Mouse (Mus musculus): ENCODE measurements around the gene 4930469K13Rik.
"Not testable (repeated sequence)": the region's sequence is repeated elsewhere in the genome, so short reads cannot be mapped to it uniquely, and the experiment has no call there.

The 4930469K13Rik gene

GRCm38 (mm10) chr11:34098422-34098821, at the start of gene 4930469K13Rik:
TSS of gene 4930469K13Rik (minus strand) at chr11:34098554.
- no peak for DNase-seq (ENCODE audit: low spot score in 2 of 2)

DNA sequence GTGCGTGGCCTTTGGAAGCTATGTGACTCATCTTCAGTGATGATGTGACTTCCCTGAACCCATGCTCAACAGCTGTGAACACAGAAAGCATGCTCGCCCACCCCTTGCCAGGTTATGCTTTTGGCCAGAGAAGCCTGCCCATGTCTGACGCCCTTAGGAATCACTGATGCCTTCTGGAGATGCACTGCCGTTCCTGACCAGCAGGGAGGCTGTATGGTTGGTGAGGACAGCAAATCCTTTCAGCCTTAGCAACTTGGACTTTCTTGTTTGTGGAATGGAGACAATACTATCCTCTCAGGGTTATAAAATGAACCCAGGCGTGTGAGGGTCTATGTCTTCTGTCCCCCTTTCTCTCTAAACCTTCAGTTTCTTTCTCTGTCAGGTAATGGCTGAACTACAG, 48.6 kb upstream of the 4930469K13Rik start:
- DNase-seq (ENCODE audit: low spot score in 2 of 2): no peak

GRCm38 (mm10) chr11:34144421-34144820, 46.1 kb upstream of the 4930469K13Rik start:
- no peak for DNase-seq (ENCODE audit: low spot score in 2 of 2)

DNA sequence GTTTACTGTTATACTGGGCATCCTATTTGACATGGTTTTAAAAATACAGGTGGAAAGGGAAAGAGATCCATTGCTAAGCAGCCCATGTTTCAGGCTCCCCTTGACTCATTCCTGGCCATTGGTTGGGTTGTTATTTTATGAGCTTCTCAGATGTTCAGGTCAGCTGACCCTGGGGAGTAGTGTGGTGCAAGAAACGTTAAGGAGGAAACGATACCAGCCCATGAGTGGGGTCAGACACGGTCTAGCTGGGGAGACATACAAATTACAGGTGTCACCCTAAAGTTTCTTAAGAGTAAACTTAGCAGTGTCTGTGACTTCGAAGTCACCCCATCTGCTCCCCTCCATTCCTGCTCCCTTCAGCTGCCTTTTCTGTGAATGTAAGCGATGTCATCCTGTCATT, 45.6 kb upstream of the 4930469K13Rik start:
- DNase-seq (ENCODE audit: low spot score in 2 of 2): no peak

DNA sequence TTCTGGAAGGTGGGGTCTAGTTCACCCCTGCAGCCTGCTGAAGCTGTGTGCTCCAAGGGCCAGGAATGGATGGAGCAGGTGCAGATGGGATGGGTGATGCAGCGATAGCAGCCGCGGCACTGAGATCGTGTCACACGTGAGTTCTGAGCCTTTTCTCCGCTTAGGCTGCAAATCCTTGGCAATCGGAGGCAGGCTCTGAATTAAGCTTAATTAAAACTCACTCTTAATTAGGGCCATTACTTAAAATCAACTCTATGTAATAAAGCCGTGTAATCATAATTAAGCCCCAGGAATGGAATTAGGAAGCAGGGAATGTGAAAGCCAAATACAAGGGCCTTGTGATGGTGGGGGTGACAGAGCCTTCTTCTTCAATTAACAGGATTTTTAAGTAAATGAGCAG, 40.9 kb upstream of the 4930469K13Rik start:
- no peak for DNase-seq (ENCODE audit: low spot score in 2 of 2)

DNA sequence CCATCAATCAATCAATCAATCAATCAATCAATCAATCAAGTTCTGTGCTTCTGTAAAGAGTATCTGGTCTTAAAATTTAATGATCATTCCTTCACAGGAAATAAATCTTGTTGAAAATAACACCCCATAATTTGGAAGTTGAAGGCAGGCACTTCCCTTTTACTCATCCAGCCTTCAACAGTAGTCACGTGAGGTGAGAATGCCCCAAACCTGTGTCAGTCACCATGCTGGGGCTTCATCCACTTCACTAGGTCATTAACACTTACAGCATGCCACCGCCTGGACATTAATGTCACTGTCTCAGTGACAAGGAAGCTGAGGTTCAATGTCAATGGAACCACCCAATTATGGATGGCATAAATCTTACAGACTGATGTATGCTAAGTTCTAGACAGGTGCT, 30.1 kb upstream of the 4930469K13Rik start:
- DNase-seq (ENCODE audit: low spot score in 2 of 2): no peak

DNA sequence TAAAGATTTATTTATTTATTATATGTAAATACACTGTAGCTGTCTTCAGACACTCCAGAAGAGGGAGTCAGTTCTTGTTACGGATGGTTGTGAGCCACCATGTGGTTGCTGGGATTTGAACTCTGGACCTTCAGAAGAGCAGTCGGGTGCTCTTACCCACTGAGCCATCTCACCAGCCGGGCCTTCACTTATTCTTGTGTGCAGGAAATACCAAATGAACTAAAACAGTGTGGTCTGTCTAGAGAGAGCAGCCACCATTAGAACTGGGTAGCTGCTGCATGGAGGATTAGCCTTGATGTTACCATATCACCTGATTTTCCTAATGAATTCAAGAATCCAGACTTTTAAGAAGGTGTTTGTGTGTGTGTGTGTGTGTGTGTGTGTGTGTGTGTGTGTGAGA, 27.4 kb upstream of the 4930469K13Rik start:
- not testable (repeated sequence) for DNase-seq (ENCODE audit: low spot score in 2 of 2)

DNA sequence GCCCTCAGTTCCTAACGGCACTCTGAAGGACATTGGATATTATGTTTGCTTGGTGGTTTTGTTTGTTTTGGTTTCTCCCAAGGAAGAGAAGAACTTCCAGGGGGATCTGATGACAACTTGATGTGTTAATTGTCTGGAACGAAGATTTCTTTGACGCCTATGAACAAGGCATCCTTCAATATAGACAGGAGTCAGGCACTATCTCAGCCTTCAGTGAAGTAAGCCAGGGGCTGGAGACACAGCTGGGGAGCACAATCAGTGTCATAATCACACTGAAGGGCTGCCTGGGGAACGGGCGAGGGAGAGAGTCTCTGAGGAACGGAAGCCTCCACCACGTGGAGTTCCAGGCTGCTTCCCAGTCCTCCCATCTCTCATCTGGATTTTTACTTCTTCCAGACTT, 26.5 kb upstream of the 4930469K13Rik start:
- DNase-seq (ENCODE audit: low spot score in 2 of 2): no peak

DNA sequence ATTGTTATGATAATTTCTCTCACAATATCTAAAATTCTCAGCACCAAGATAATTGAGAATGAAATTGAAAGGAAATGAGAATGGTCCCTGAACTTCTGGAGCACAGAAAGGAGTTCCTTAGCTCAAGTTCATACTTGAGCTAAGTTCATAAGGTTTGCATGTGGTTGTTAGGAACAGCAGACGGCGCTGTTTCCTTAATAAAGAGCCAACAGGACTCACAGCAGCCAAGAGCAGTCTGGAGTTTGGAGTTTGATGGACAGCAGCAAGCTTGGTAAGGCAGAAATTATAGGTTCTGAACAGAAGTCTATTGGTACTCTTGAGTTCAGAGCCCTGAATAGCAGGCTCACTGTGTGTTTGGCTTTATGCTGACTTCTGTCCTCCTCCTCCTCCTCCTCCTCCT, 24.8 kb upstream of the 4930469K13Rik start:
- DNase-seq (ENCODE audit: low spot score in 2 of 2): no peak

DNA sequence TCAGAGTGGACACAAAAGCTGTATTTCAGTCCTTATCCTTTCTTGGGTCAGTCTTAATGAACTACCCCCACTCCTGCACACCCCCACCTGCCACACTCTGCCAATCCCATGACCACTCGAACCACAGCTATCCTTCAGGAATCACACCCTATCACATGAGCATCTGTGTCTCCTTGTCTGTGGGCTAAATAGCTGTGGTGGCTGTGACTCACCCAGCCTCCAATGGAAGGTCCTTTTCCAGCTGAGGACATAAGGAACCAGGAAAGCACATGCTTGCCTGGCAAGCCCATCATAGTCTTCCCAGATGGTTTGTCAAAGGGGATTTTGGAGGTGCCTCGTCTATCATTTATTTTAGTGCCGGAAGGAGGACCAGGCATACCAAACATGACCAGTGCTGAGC, 20.0 kb upstream of the 4930469K13Rik start:
- no peak for DNase-seq (ENCODE audit: low spot score in 2 of 2)

- no peak for DNase-seq (ENCODE audit: low spot score in 2 of 2)
These were observed 19.2 kb upstream of the 4930469K13Rik start for GRCm38 (mm10) chr11:34117581-34117980.

DNA sequence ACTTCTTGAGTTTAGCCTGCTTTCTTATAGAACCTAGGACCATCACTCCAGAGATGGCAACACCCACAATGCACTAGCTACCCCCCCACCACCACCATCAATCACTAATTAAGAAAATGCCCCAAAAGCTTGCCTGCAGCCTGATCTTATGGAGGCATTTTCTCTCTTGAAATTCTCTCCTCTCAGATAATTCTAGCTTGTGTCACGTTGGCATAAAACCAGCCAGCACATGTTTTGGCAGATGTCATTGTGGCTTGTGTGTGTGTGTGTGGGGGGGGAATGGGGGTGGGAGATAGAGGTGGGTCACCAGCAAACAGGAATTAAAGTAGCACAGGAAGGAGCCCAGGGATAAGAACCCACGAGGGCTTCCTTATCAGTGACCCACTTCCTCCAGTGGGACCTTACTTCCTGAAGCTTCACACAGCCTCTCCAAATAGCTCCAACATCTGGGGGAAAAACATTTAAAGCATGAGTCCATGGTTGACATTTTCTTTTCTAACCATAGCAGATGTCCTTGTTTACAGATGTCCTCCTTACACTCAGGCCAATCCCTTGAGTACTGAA, 18.3 kb upstream of the 4930469K13Rik start:
- DNase-seq (ENCODE audit: low spot score in 2 of 2): no peak

- no peak for DNase-seq (ENCODE audit: low spot score in 2 of 2)
These were observed 15.4 kb upstream of the 4930469K13Rik start for GRCm38 (mm10) chr11:34113760-34114159.

- peak; percentile 9 to 16 for DNase-seq (ENCODE audit: low spot score in 2 of 2)
These were observed 14.5 kb upstream of the 4930469K13Rik start for GRCm38 (mm10) chr11:34112781-34113380.

- DNase-seq (ENCODE audit: low spot score in 2 of 2): no peak
These were observed 13.6 kb upstream of the 4930469K13Rik start for GRCm38 (mm10) chr11:34111940-34112339.

DNA sequence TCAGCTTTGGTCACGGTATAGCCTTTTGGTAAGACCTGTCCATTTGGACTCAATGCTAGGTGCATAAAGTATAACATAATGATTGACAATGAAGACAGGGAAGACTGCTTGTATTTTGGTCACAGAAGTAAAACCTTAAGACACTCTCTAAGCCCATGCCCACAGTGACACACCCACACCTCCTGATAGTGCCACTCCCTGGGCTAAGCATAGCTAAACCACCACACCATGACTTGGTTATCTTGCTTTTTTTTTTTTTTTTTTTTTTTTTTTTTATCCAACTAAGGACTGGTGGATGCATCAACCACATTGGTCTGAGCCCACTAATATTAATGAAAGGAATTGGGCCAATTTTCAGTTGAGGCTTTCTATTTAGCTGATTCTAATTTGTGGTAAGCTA, 10.9 kb upstream of the 4930469K13Rik start:
- no peak for DNase-seq (ENCODE audit: low spot score in 2 of 2)

DNA sequence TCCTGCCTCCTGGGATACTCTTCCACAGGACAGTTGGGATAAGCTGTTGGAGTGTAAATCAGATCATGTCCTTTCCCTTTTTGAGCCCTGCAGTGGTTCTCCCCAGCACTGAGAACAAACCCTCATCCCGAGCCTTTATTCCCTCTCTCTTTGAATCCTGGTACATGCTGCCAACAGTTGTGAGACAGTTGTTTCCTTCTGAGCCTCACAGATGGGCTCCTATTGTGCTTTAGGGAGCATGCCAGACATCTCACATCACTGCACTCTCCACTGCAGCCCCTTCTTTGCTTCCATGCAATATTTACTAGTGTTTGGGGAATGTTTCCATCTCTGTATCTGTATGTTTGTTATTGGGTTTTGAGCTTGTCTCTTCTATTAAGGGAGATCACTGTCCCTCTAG, 6.6 kb upstream of the 4930469K13Rik start:
- DNase-seq (ENCODE audit: low spot score in 2 of 2): no peak

- no peak for DNase-seq (ENCODE audit: low spot score in 2 of 2)
These were observed 3.5 kb upstream of the 4930469K13Rik start for GRCm38 (mm10) chr11:34101827-34102226.

GRCm38 (mm10) chr11:34087064-34087463, 11.3 kb downstream of the 4930469K13Rik start:
- no peak for DNase-seq (ENCODE audit: low spot score in 2 of 2)

GRCm38 (mm10) chr11:34086164-34086751, 12.1 kb downstream of the 4930469K13Rik start:
- no peak for DNase-seq (ENCODE audit: low spot score in 2 of 2)

GRCm38 (mm10) chr11:34084639-34085038, 13.7 kb downstream of the 4930469K13Rik start:
- no peak for DNase-seq (ENCODE audit: low spot score in 2 of 2)

GRCm38 (mm10) chr11:34083795-34084194, 14.6 kb downstream of the 4930469K13Rik start:
- DNase-seq (ENCODE audit: low spot score in 2 of 2): no peak

All from frontal cortex, postnatal 14 days (tissue).